Mouse (Mus musculus) midbrain, embryonic 12.5 days (tissue): ENCODE measurements around the gene Klf9. TPM values are rescaled to one million over a fixed set of nuclear protein-coding genes. Genes with fewer than 3 reads are reported as not detected.
A peak's percentile ranks its signal among the peaks of the same experiment; 100 is the strongest.
"Not testable (repeated sequence)": the region's sequence is repeated elsewhere in the genome, so short reads cannot be mapped to it uniquely, and the experiment has no call there.

Source experiments
- ATAC-seq: fragments of 200-750 bp; cut with Nextera tagmentation; 2 replicates; pipeline ENCODE4 v1.8.0; 2017; ENCODE audit warnings: low read depth, moderate TSS enrichment, moderate library complexity; ENCODE audit not compliant: low FRiP score
- H3K27ac ChIP-seq: fragments of 300-500 bp; sonication (generic); replicated peaks from 2 replicates; pipeline ENCODE4 v1.5.1; 2016; ENCODE audit warnings: mild to moderate bottlenecking
- H3K27me3 ChIP-seq: fragments of 300-500 bp; sonication (generic); 2 replicates; pipeline ENCODE4 v1.6.1; 2016; ENCODE audit warnings: mild to moderate bottlenecking
- H3K36me3 ChIP-seq: fragments of 300-500 bp; sonication (generic); 2 replicates; pipeline ENCODE4 v1.6.1; 2016
- H3K4me1 ChIP-seq: fragments of 300-500 bp; sonication (generic); 2 replicates; pipeline ENCODE4 v1.6.1; 2016
- H3K4me2 ChIP-seq: fragments of 300-500 bp; sonication (generic); replicated peaks from 2 replicates; pipeline ENCODE4 v1.6.1; 2016; ENCODE audit warnings: mild to moderate bottlenecking, moderate library complexity
- H3K4me3 ChIP-seq: fragments of 300-500 bp; sonication (generic); 2 replicates; pipeline ENCODE4 v1.5.1; 2016; ENCODE audit warnings: mild to moderate bottlenecking
- H3K9ac ChIP-seq: fragments of 300-500 bp; sonication (generic); replicated peaks from 2 replicates; pipeline ENCODE4 v1.6.1; 2016; ENCODE audit warnings: mild to moderate bottlenecking, moderate library complexity
- H3K9me3 ChIP-seq: fragments of 300-500 bp; sonication (generic); 2 replicates; pipeline ENCODE4 v1.6.1; 2016; ENCODE audit warnings: mild to moderate bottlenecking
- WGBS: fragments of 180-500 bp; shearing (Covaris S2); methylation state at CpG from one replicate; pipeline ENCODE4 v1.1.7; 2016; 5-methylcytosine and 5-hydroxymethylcytosine counted together
- polyA plus RNA-seq: library from polyadenylated mRNA; unstranded; fragments of >200 nt; fragmentation: Nextera tagmentation; extraction: Ambion mirVana; gene quantifications from 2 replicates; pipeline ENCODE4 v1.2.1, GENCODE M21; 2016

Gene Klf9
- polyA plus RNA-seq, 1 experiment from 2014 or later, result 1.1 TPM

DNA sequence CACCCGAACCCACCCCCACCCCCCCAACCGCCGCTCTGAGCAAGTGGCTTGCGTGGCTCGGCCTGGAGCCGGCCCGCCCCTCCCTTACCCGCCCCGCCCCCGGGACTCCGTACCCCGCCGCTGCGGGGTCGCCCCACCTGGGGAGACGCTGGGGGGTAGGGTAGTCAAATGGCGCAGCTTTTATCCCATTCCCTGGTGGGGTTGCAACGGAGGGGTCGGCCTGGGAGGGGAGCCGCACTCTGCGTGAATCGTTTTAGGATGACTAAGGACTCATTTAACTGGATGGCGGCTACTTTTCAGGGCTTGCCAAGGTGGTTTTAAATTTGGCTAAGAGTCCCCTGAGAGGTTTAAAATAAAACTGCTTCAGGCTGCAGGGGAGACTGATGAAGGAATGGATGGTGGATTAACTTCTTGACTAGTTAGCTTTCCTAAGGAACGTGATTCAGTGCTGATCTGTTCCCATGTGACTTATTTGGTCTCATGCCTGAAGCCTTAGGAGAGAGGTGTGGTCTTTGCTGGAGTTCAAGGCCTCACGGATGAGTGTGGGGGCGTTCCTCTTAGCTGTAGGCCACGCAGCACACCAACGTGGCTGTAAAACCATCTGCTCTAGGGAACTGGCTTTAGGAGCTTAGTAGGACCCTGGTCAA is 1.5 kb downstream of the Klf9 start:
- Histone ChIP-seq H3K9ac (peak overlapping the region; percentile 35; the same call in 1 of the 2 replicates), H3K4me1 (peaks cover 12% of the 10 kb centered on the region), H3K9me3 (no peaks in the 10 kb centered on the region), H3K27ac (no peak overlapping the region), H3K27me3 (peaks cover 46% of the 10 kb centered on the region), H3K4me2 (peak overlapping the region; percentile 75), H3K4me3 (peak overlapping the region; percentile 50), H3K36me3 (no peaks in the 10 kb centered on the region)
- ATAC-seq, result no peak
- 5% methylated on average over 28 of the region's 28 CpGs for whole genome bisulfite sequencing

DNA sequence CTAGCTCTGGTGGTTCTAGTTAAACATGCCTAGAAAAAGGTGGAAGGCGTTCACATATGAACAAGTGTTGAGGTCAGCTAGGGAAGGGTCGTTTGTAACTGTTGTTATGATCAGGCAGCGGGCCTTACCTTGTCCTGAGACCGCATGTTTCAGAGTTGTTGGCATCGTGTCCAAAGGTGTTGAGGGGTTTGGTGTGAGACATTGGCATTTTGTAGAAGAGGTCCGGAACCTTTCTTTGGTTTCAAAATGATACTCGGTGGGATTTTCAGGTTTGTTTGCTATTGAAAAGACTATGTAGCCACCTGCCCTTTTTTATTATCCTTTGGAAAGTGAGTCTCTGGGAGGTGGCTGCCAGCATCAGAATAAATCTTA is 2.0 kb downstream of the Klf9 start:
- Histone ChIP-seq H3K9me3 (no peaks in the 10 kb centered on the region), H3K4me3 (no peak overlapping the region), H3K27me3 (peaks cover 43% of the 10 kb centered on the region), H3K27ac (no peak overlapping the region), H3K9ac (no peak overlapping the region), H3K4me2 (no peak overlapping the region), H3K4me1 (peaks cover 12% of the 10 kb centered on the region), H3K36me3 (no peaks in the 10 kb centered on the region)
- 66% methylated on average over 7 of the region's 7 CpGs for WGBS
- ATAC-seq, result no peak

DNA sequence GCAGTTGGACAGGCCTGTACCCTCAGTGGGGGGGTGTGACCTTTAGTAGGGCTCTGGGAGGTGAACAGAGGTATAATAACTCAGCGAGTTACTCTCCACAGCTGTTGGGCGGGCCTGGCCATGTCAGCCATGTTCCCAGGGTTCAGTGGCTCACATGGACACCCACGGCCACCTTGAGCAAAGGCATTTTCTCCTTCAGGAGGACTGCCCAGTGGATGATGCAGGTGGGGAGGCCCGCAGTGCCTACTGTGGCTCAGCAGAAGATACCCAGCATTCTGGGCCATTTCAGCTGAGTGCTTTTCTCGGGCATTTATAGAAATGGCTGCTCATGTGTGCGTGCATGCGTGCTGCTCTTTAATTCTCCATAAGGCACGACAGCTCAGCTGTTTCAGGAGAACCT is 2.5 kb downstream of the Klf9 start:
- WGBS, result 75% methylated on average over 8 of the region's 8 CpGs
- Histone ChIP-seq H3K9me3 (no peaks in the 10 kb centered on the region), H3K27ac (no peak overlapping the region), H3K4me2 (no peak overlapping the region), H3K9ac (no peak overlapping the region), H3K27me3 (peaks cover 39% of the 10 kb centered on the region), H3K36me3 (no peaks in the 10 kb centered on the region), H3K4me3 (no peak overlapping the region), H3K4me1 (peaks cover 12% of the 10 kb centered on the region)
- no peak for ATAC-seq

DNA sequence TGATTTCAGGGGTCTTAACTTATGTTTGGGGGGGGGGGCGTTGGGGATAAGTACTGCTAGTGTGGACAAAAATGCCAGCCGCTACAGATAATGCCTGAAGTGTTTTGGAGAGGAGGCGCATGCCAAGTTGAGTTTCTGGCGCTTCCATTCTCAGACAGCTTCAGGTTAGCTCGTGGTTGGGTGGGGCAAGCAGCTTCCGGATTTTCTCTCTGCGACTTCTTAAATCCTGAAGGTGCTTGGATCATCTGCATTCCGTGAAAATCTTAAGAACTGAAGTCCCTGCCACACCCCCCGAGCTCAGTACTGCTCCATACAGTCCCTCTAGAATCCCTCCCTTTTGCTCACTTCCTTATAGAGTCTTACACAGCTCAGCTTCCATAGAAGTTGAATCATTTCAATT is 3.0 kb downstream of the Klf9 start:
- Histone ChIP-seq H3K27ac (no peak overlapping the region), H3K4me1 (peaks cover 12% of the 10 kb centered on the region), H3K9me3 (no peaks in the 10 kb centered on the region), H3K9ac (no peak overlapping the region), H3K36me3 (no peaks in the 10 kb centered on the region), H3K4me3 (no peak overlapping the region), H3K4me2 (no peak overlapping the region), H3K27me3 (peaks cover 39% of the 10 kb centered on the region)
- 65% methylated on average over 9 of the region's 9 CpGs for WGBS
- ATAC-seq, result no peak

DNA sequence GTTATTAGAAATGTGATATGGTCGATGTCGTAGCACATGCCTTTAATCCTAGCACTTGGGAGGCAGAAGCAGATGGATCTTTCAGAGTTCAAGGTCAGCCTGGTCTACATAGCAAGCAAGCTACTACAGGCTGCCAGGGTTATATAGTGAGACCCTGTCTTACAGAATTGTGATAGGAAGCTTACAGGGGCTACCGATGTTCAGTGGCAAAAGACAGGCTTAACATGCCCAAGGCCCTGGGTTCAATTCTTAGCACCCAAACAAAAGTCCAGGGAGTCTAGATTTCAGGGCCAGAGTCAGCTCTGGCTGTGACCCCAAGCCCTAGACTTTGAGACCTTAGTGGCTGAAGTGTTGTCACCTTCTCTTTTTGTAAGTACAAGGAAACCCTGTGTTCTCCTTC is 4.1 kb downstream of the Klf9 start:
- Histone ChIP-seq H3K4me2 (no peak overlapping the region), H3K27me3 (peaks cover 39% of the 10 kb centered on the region), H3K4me3 (no peak overlapping the region), H3K9me3 (no peaks in the 10 kb centered on the region), H3K36me3 (no peaks in the 10 kb centered on the region), H3K4me1 (peaks cover 12% of the 10 kb centered on the region), H3K27ac (no peak overlapping the region), H3K9ac (no peak overlapping the region)
- WGBS, result 89% methylated on average over 3 of the region's 3 CpGs
- no peak for ATAC-seq

DNA sequence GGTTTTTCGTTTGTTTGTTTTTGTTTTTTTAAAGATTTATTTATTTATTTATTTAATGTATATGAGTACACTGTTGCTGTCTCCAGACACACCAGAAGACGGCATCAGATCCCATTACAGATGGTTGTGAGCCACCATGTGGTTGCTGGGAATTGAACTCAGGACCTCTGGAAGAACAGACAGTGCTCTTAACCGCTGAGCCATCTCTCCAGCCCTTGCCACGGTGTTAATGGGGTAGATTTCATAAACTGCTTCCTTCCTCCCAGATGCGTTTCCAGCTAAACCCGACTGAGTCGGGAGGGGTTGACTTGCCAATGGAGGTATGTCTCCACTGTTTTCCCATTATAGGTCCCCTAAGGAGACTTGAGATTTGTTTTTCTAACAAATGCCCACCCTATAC is 4.5 kb downstream of the Klf9 start:
- WGBS, result 90% methylated on average over 7 of the region's 7 CpGs
- not testable (repeated sequence) for H3K4me2 ChIP-seq, H3K4me3 ChIP-seq, H3K36me3 ChIP-seq, H3K9me3 ChIP-seq, H3K27ac ChIP-seq, ATAC-seq, H3K9ac ChIP-seq
- peaks cover 39% of the 10 kb centered on the region for H3K27me3 ChIP-seq
- peaks cover 12% of the 10 kb centered on the region for H3K4me1 ChIP-seq

DNA sequence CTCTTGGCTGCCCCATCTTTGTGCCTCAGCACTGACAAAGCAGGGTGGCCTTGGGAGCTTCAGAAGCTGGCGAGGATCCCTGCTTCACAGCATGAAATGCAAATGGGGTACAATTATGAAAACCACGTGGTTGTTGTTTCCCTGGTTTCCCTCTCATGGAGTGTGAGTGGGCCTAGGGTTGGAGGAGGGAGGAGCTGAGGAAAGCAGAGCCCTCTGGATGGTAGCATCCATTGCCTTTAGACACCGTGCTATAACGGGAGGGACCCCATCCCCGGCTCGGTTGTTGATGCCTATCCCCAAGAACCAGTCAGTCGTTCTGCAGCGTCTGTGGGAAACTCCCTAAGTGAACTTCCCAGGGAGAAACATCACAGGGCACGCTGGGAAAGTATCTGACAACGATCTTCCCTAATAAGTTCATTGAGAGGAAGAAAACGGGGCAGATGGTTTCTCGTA is 5.4 kb downstream of the Klf9 start:
- Histone ChIP-seq H3K9me3 (no peaks in the 10 kb centered on the region), H3K4me3 (no peak overlapping the region), H3K4me1 (peaks cover 12% of the 10 kb centered on the region), H3K27ac (no peak overlapping the region), H3K9ac (no peak overlapping the region), H3K4me2 (no peak overlapping the region), H3K36me3 (no peaks in the 10 kb centered on the region), H3K27me3 (peaks cover 36% of the 10 kb centered on the region)
- ATAC-seq, result no peak
- WGBS, result 75% methylated on average over 12 of the region's 12 CpGs

DNA sequence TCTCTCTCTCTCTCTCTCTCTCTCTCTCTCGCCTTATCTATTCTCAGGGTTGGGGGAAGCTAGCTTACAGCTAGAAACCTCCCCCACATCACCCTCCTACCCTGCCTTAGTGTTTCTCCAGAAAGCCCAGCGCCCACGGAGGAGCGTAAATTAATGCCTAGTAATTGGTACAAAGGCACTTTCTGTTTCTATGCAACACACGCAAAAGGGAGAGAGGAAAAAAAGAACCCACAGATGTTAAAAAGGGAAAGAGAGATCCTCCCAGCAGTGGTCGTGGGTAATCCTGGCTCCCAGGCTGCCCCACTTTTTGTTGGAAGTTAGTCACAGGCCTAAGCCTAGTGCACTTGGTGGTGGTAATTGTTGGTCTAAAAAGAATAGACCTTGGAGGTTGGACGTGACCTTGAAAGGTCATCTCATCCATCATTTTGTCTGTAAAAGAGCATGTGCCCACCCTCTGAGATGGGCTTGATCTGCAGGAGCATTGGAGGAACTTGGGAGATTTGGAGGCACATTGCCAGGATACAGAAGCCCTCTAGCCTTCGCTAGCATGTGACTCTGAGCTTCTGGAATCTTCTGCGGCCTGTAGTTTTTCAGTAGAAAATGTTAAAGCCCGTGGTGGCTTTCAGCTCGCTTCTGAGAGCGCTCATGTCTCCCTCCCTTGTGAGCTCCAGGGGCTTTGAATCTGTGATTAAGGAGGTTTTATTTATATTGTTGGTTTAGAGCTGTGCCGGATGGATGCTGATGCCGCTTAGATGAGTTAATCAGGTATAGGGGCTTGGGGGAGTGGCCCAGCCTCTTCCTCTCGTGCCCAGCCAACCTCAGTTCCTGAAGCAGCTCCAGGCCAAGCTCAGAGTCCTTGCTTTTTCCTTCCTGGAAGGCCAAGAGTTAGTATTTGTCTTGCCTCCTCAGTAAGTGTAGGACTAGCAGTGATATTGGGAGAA is 6.3 kb downstream of the Klf9 start:
- Histone ChIP-seq H3K4me3 (no peak overlapping the region), H3K36me3 (no peaks in the 10 kb centered on the region), H3K4me2 (no peak overlapping the region), H3K27me3 (peaks cover 27% of the 10 kb centered on the region), H3K9me3 (no peaks in the 10 kb centered on the region), H3K9ac (no peak overlapping the region), H3K27ac (no peak overlapping the region), H3K4me1 (peaks cover 10% of the 10 kb centered on the region)
- ATAC-seq, result no peak
- WGBS, result 74% methylated on average over 15 of the region's 15 CpGs

DNA sequence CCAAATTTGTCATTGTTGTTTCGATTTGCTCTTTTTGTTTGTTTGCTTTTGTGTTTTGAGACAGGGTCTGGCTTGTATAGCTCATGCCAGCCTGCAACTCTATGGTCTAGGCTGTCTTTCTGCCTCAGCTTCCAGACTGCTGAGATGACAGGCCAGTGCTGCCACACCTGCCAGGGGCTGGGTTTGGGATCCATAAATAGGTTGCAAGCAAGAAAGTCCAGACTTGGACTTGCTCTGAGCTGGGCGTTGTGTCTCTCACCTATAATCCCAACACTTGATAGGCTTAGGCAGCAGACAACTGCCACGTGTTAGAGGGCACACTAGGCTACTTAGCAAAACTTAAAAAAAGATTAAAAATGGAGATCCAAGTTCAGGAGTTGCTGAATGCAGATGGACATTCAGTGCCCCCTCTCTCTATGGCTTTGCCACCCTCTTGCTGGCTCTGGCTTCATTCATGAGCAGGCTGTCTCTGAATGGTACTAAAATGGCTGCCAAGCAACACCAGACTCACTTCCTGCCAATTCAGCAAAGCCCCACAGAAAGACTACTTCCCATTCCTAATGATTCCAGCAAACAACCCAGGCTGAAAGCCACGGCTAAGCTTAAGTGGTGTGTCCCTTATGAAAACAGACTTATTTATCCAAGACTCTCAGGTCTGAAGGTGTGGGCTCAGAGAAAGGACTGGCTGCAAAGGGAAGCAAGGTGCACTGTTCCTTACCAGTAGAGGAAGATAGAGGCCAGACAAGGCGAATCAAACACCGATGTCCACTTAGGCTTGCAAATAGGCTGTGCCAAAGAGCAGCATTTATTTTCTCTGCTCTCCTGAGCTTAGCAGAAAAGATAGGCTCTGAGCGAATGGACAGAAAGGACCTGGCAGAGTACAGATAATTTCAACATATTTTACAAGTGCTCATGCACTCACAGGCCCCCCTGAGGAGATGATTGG is 8.7 kb downstream of the Klf9 start:
- Histone ChIP-seq H3K27me3 (peaks cover 3% of the 10 kb centered on the region), H3K4me3 (no peak overlapping the region), H3K4me1 (0 out of 2 replicates have a peak, but pooled peaks cover 7% of the 10 kb centered on the region), H3K36me3 (no peaks in the 10 kb centered on the region), H3K9me3 (no peaks in the 10 kb centered on the region), H3K27ac (no peak overlapping the region), H3K9ac (no peak overlapping the region), H3K4me2 (no peak overlapping the region)
- ATAC-seq, result no peak
- WGBS, result 78% methylated on average over 7 of the region's 7 CpGs

DNA sequence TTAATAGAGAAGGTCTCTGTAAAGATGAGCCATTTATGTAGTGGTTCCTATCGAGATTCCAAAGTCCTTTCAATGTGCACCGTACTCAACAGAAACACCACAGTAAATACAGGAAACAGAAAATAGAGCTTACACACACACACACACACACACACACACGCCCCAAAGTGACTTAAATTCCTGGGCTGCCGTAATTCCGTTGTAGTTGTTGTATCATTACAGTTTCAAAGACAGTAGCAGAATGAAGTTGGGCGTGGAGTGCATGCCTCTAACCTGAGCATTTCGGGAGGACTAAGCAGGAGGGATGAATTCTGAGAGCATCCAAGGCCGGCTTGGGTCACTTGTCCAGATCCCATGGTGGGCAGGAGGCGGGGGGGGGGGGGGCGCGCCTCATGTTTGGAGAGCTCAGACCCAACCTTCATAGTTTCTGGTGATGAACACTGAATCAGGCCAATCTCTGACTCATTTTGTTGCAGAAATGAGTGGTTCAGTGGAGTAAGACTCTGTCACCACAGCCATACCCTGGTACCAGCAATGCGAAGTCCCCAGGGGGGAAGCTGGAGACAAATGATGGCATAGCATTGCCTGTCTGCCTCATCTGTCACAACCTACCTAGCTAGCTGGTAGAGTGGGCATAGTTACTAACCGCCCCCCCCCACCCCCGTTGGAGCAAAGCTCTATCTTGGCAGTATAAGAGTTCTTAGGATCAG is 9.7 kb downstream of the Klf9 start:
- ATAC-seq, result no peak
- Histone ChIP-seq H3K4me3 (no peak overlapping the region), H3K36me3 (no peaks in the 10 kb centered on the region), H3K27ac (no peak overlapping the region), H3K9me3 (no peaks in the 10 kb centered on the region), H3K4me2 (no peak overlapping the region), H3K9ac (no peak overlapping the region), H3K27me3 (no peaks in the 10 kb centered on the region), H3K4me1 (0 out of 2 replicates have a peak, but pooled peaks cover 7% of the 10 kb centered on the region)
- 81% methylated on average over 14 of the region's 14 CpGs for WGBS

DNA sequence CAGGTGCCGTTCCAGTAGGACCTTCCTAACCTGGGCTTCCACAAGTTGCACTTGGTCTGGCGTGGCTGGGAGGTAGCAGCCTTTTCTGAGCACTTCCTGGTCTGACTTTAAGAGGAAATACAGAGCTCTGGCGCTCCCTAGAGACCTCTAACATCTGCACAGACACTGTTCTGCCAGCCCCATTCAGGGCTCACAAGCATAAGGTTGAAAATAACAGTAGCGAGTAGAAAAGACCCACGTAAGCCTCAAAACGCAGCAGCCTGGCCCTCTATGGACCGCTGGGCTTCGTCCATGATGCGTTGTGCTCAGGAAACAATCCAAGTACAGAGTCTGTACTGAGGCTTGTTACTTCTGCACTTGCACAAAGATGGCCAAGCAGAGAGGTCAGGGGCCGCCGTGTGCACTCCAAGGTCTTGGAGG is 10.6 kb downstream of the Klf9 start:
- Histone ChIP-seq H3K27me3 (no peaks in the 10 kb centered on the region), H3K4me2 (no peak overlapping the region), H3K4me1 (0 out of 2 replicates have a peak, but pooled peaks cover 7% of the 10 kb centered on the region), H3K9me3 (no peaks in the 10 kb centered on the region), H3K9ac (no peak overlapping the region), H3K4me3 (no peak overlapping the region), H3K36me3 (no peaks in the 10 kb centered on the region), H3K27ac (no peak overlapping the region)
- ATAC-seq, result no peak
- WGBS, result 35% methylated on average over 11 of the region's 11 CpGs
